Mouse (Mus musculus): ENCODE data around the gene Rem2. TPM values are rescaled to one million over a fixed set of nuclear protein-coding genes. Genes with fewer than 3 reads are reported as not detected.

Rem2 gene
- polyA plus RNA-seq, 1 experiment from 2014 or later: 22.9 TPM

GRCm38 (mm10) chr14:54501365-54501764, 25.5 kb downstream of the Rem2 start:
- Histone ChIP-seq H3K27me3 (no peaks in the 10 kb centered on the region), H3K4me2 (replicated peaks) (no peak overlapping the region), H3K9ac (replicated peaks) (no peak overlapping the region), H3K4me1 (no peaks in the 10 kb centered on the region), H3K4me3 (no peak overlapping the region), H3K36me3 (no peaks in the 10 kb centered on the region), H3K9me3 (no peaks in the 10 kb centered on the region), H3K27ac (replicated peaks) (no peak overlapping the region)
- no peak for ATAC-seq (replicated peaks)
- 95% methylated on average over 2 of the region's 2 CpGs for WGBS

- H3K4me1 ChIP-seq: no peaks in the 10 kb centered on the region
- no peaks in the 10 kb centered on the region for H3K27me3 ChIP-seq
- peaks cover 15% of the 10 kb centered on the region for H3K36me3 ChIP-seq
- H3K4me2 ChIP-seq (replicated peaks): no peak overlapping the region
- ATAC-seq (replicated peaks): no peak
- whole genome bisulfite sequencing: 88% methylated on average over 2 of the region's 2 CpGs
- H3K27ac ChIP-seq (replicated peaks): no peak overlapping the region
- no peak overlapping the region for H3K4me3 ChIP-seq
- no peaks in the 10 kb centered on the region for H3K9me3 ChIP-seq
- no peak overlapping the region for H3K9ac ChIP-seq (replicated peaks)
Measured at GRCm38 (mm10) chr14:54503092-54503491, 27.2 kb downstream of the Rem2 start.

DNA sequence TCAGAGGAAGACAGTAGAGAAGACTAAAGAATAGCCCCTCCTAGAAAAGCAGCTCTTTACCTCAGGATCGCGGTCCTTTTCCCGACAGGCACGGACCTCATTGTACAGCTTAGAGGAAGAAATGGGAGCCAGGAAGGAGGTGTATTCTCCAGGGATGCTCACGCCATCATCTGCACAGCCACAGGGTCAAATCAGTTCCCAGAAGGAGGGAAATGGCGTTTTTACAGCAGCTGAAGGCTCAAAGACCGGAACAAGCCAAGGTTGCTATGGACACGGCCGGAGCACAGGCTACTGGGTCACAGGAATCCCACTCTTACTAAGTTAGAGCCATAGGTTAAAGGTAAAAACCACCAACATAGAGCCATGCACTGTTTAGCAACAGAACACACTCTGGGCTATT, 33.9 kb downstream of the Rem2 start:
- ATAC-seq (replicated peaks): no peak
- Histone ChIP-seq H3K9ac (replicated peaks) (no peak overlapping the region), H3K27ac (replicated peaks) (no peak overlapping the region), H3K4me2 (replicated peaks) (no peak overlapping the region), H3K9me3 (no peaks in the 10 kb centered on the region), H3K27me3 (no peaks in the 10 kb centered on the region), H3K36me3 (peaks cover 81% of the 10 kb centered on the region), H3K4me1 (no peaks in the 10 kb centered on the region), H3K4me3 (no peak overlapping the region)
- 92% methylated on average over 9 of the region's 9 CpGs for WGBS

GRCm38 (mm10) chr14:54516710-54517310, 40.9 kb downstream of the Rem2 start:
- Histone ChIP-seq H3K4me2 (replicated peaks) (peak overlapping the region; percentile 51), H3K4me1 (peaks cover 25% of the 10 kb centered on the region), H3K36me3 (peaks cover 35% of the 10 kb centered on the region), H3K9me3 (no peaks in the 10 kb centered on the region), H3K27me3 (no peaks in the 10 kb centered on the region), H3K4me3 (peak overlapping the region; percentile 79), H3K27ac (replicated peaks) (peak overlapping the region; percentile 80), H3K9ac (replicated peaks) (peak overlapping the region; percentile 71)
- peak; percentile 68 for ATAC-seq (replicated peaks)
- 4% methylated on average over 17 of the region's 17 CpGs for WGBS

DNA sequence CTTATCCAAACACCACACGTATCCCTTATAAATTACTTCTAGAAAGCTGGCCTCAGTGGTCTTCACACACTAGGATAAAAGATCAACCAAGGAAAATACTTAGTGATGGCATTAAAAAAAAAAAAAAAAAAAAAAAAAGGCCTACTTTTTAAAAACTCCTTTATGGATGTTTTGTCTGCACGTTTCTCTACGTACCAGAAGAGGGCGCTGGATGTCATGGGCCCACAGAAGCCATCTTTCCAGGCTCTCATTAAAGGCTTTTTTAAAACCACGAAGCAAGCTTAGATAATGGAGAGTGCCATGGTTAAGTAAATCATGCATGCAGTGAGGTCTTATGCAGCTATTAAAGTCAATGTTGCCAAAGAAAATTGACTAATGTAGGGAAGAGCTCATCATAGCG, 47.7 kb downstream of the Rem2 start:
- Histone ChIP-seq H3K9me3 (no peaks in the 10 kb centered on the region), H3K36me3 (no peaks in the 10 kb centered on the region), H3K4me3 (no peak overlapping the region), H3K27ac (replicated peaks) (no peak overlapping the region), H3K9ac (replicated peaks) (no peak overlapping the region), H3K4me1 (peaks cover 14% of the 10 kb centered on the region), H3K4me2 (replicated peaks) (no peak overlapping the region), H3K27me3 (no peaks in the 10 kb centered on the region)
- WGBS: 24% methylated on average over 6 of the region's 6 CpGs
- no peak for ATAC-seq (replicated peaks)

DNA sequence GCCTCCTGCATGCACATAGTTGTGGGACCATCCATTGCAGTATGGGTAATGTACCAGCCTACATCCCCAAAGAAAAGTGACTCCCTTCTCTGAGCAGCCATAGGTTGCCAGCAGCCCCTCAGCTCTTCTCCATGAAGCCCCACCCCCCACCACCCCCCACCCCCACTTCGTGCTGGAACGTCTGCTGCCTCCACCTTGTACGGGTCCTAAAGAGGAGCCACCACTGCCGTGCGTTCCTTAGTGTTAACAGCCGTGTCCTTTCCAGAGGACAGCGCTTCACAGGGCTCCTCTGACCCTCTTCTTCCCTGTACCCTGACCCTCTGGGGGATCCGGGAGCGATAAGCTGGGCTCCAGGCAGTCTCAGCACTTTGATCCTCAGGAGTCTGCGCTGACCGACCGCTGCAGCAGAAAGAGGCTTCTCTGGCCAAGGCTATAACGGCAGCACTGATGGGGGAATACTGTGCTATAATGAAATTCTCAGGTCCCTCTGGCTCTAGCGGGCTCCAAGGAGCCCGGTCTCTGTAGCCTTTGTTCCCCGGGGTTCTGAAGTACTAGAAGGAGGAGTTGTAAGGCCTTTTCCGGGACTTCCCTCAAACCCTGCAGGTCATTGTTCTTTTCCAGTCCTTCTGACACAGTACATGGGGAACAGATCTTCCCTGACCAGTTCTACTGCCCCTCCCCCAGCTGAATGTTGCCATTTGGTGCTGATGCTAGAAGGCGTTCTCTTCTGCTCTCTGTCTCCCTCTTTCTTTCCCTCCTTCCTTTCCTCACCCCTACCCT, 51.5 kb downstream of the Rem2 start:
- peak; percentile 78 for ATAC-seq (replicated peaks)
- Histone ChIP-seq H3K9ac (replicated peaks) (peak overlapping the region; percentile 60), H3K4me3 (peak overlapping the region; percentile 45), H3K36me3 (no peaks in the 10 kb centered on the region), H3K27me3 (no peaks in the 10 kb centered on the region), H3K4me1 (peaks cover 9% of the 10 kb centered on the region), H3K27ac (replicated peaks) (peak overlapping the region; percentile 75), H3K9me3 (no peaks in the 10 kb centered on the region), H3K4me2 (replicated peaks) (peak overlapping the region; percentile 60)
- under 1% methylated on average over 18 of the region's 18 CpGs for WGBS

DNA sequence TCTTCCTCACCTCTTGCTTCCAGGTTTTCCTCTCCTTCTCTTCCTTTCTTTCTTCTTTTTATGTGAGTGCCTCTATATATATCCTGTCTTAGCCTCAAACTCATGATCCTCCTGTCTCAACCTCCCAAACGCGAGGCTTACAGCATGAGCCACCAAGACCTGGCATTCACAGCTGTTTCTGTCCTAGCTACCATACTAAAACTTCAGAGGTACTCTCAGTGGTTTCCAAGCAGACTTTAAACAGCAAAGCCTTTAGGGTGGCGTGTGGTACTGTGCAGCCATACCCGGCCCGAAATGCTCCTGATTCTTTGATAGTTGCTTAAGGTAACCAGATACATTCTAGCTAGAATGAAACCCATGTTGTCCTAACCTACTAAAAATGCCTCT, 52.1 kb downstream of the Rem2 start:
- 0 out of 2 replicates have a peak, but pooled peaks have one; percentile 17 for ATAC-seq (replicated peaks)
- Histone ChIP-seq H3K4me3 (no peak overlapping the region), H3K27me3 (no peaks in the 10 kb centered on the region), H3K9ac (replicated peaks) (no peak overlapping the region), H3K4me2 (replicated peaks) (peak overlapping the region; percentile 60), H3K36me3 (no peaks in the 10 kb centered on the region), H3K9me3 (no peaks in the 10 kb centered on the region), H3K4me1 (peaks cover 9% of the 10 kb centered on the region), H3K27ac (replicated peaks) (peak overlapping the region; percentile 75)
- WGBS: 21% methylated on average over 5 of the region's 5 CpGs

GRCm38 (mm10) chr14:54528446-54529111, 52.7 kb downstream of the Rem2 start:
- Histone ChIP-seq H3K9ac (replicated peaks) (no peak overlapping the region), H3K9me3 (no peaks in the 10 kb centered on the region), H3K4me1 (peaks cover 9% of the 10 kb centered on the region), H3K27me3 (no peaks in the 10 kb centered on the region), H3K27ac (replicated peaks) (no peak overlapping the region), H3K36me3 (no peaks in the 10 kb centered on the region), H3K4me3 (no peak overlapping the region), H3K4me2 (replicated peaks) (0 out of 2 replicates have a peak overlapping the region, but pooled peaks have one; percentile 60)
- peak; percentile 75 for ATAC-seq (replicated peaks)
- 12% methylated on average over 17 of the region's 17 CpGs for WGBS

Other genes starting within 250 kb of the Rem2 start
- gene Dad1, start 222.0 kb upstream of the Rem2 start, polyA plus RNA-seq (2015; fragmentation: Nextera tagmentation; extraction: Ambion mirVana): 286 and 291 TPM in 2 replicates
- gene Abhd4, start 221.9 kb upstream of the Rem2 start, polyA plus RNA-seq (2015; fragmentation: Nextera tagmentation; extraction: Ambion mirVana): 47.7 and 53.9 TPM in 2 replicates
- gene Olfr49, start 191.2 kb upstream of the Rem2 start, polyA plus RNA-seq (2015; fragmentation: Nextera tagmentation; extraction: Ambion mirVana): not detected in 2 replicates
- gene Oxa1l, start 115.3 kb upstream of the Rem2 start, polyA plus RNA-seq (2015; fragmentation: Nextera tagmentation; extraction: Ambion mirVana): 47.9 and 48.1 TPM in 2 replicates
- gene Slc7a7, start 58.3 kb upstream of the Rem2 start, polyA plus RNA-seq (2015; fragmentation: Nextera tagmentation; extraction: Ambion mirVana): 5.0 and 5.2 TPM in 2 replicates
- gene Mrpl52, start 49.2 kb upstream of the Rem2 start, polyA plus RNA-seq (2015; fragmentation: Nextera tagmentation; extraction: Ambion mirVana): 269 and 282 TPM in 2 replicates
- gene Mmp14, start 44.5 kb upstream of the Rem2 start, polyA plus RNA-seq (2015; fragmentation: Nextera tagmentation; extraction: Ambion mirVana): 60.3 and 61.7 TPM in 2 replicates
- gene Lrp10, start 12.0 kb upstream of the Rem2 start, polyA plus RNA-seq (2015; fragmentation: Nextera tagmentation; extraction: Ambion mirVana): 32.5 and 33.9 TPM in 2 replicates
- gene Prmt5, start 41.4 kb downstream of the Rem2 start, polyA plus RNA-seq (2015; fragmentation: Nextera tagmentation; extraction: Ambion mirVana): 101 and 102 TPM in 2 replicates
- 29.6 and 31.6 TPM in 2 replicates for gene Haus4, start 78.5 kb downstream of the Rem2 start, polyA plus RNA-seq (2015; fragmentation: Nextera tagmentation; extraction: Ambion mirVana)
- 11.1 and 13.1 TPM in 2 replicates for gene Ajuba, start 101.5 kb downstream of the Rem2 start, polyA plus RNA-seq (2015; fragmentation: Nextera tagmentation; extraction: Ambion mirVana)
- gene 4931414P19Rik, start 129.9 kb downstream of the Rem2 start, polyA plus RNA-seq (2015; fragmentation: Nextera tagmentation; extraction: Ambion mirVana): 8.0 and 8.9 TPM in 2 replicates
- gene Psmb5, start 141.9 kb downstream of the Rem2 start, polyA plus RNA-seq (2015; fragmentation: Nextera tagmentation; extraction: Ambion mirVana): 430 and 444 TPM in 2 replicates
- 0.15 TPM in 1 of 2 replicates, not detected in the other for gene Psmb11, start 145.3 kb downstream of the Rem2 start, polyA plus RNA-seq (2015; fragmentation: Nextera tagmentation; extraction: Ambion mirVana)
- not detected in 2 replicates for gene Gm17606, start 164.9 kb downstream of the Rem2 start, polyA plus RNA-seq (2015; fragmentation: Nextera tagmentation; extraction: Ambion mirVana)
- gene Cdh24, start 165.3 kb downstream of the Rem2 start, polyA plus RNA-seq (2015; fragmentation: Nextera tagmentation; extraction: Ambion mirVana): 7.6 and 8.6 TPM in 2 replicates
- 71.2 and 71.6 TPM in 2 replicates for gene 1700123O20Rik, start 210.1 kb downstream of the Rem2 start, polyA plus RNA-seq (2015; fragmentation: Nextera tagmentation; extraction: Ambion mirVana)
- 171 and 181 TPM in 2 replicates for gene Acin1, start 210.8 kb downstream of the Rem2 start, polyA plus RNA-seq (2015; fragmentation: Nextera tagmentation; extraction: Ambion mirVana)
- 0.23 and 0.25 TPM in 2 replicates for gene Gm29776, start 222.7 kb downstream of the Rem2 start, polyA plus RNA-seq (2015; fragmentation: Nextera tagmentation; extraction: Ambion mirVana)
- not detected in 2 replicates for gene Cebpe, start 236.1 kb downstream of the Rem2 start, polyA plus RNA-seq (2015; fragmentation: Nextera tagmentation; extraction: Ambion mirVana)